Mouse (Mus musculus) induced T-regulatory cell, adult 2 months (primary cell): ENCODE results near the gene Dlgap3.

Experiments used
- DNase-seq: peaks from one replicate; pipeline ENCODE4 v3.0.0-alpha.2; 2012; ENCODE audit warnings: low read depth

Gene Dlgap3

GRCm38 (mm10) chr4:127168914-127169345 lies at the start of gene Dlgap3:
Gene Dlgap3 (plus strand): TSS chr4:127169204.
- no peak for DNase-seq

GRCm38 (mm10) chr4:127123391-127123790 lies 45.6 kb upstream of the Dlgap3 start, which contains the start of gene Tmem35b:
Gene Tmem35b (plus strand): TSS chr4:127123691.
- DNase-seq, result no peak

- no peak for DNase-seq
Observed at GRCm38 (mm10) chr4:127124331-127124730, 44.7 kb upstream of the Dlgap3 start.

- DNase-seq, result peak; percentile 93
Observed at GRCm38 (mm10) chr4:127125834-127126463, 43.1 kb upstream of the Dlgap3 start.

- no peak for DNase-seq
Observed at GRCm38 (mm10) chr4:127134687-127135086, 34.3 kb upstream of the Dlgap3 start.

- DNase-seq, result no peak
Observed at GRCm38 (mm10) chr4:127137591-127137990, 31.4 kb upstream of the Dlgap3 start.

GRCm38 (mm10) chr4:127138486-127138885 lies 30.5 kb upstream of the Dlgap3 start:
- DNase-seq, result no peak

- DNase-seq, result no peak
Observed at GRCm38 (mm10) chr4:127150031-127150430, 19.0 kb upstream of the Dlgap3 start.

GRCm38 (mm10) chr4:127153345-127153744 lies 15.7 kb upstream of the Dlgap3 start:
- no peak for DNase-seq

GRCm38 (mm10) chr4:127155757-127156156 lies 13.2 kb upstream of the Dlgap3 start:
- DNase-seq, result peak; percentile 25

GRCm38 (mm10) chr4:127157746-127158145 lies 11.3 kb upstream of the Dlgap3 start:
- no peak for DNase-seq

GRCm38 (mm10) chr4:127163926-127164325 lies 5.1 kb upstream of the Dlgap3 start:
- no peak for DNase-seq

GRCm38 (mm10) chr4:127167096-127167495 lies 1.9 kb upstream of the Dlgap3 start:
- no peak for DNase-seq

- no peak for DNase-seq
Observed at GRCm38 (mm10) chr4:127167731-127168130, 1.3 kb upstream of the Dlgap3 start.

- DNase-seq, result peak; percentile 33
Observed at GRCm38 (mm10) chr4:127168211-127168913, 642 bp upstream of the Dlgap3 start.

GRCm38 (mm10) chr4:127169346-127170221 lies 580 bp downstream of the Dlgap3 start:
- peak; percentile 23 for DNase-seq

- no peak for DNase-seq
Observed at GRCm38 (mm10) chr4:127170866-127171265, 1.9 kb downstream of the Dlgap3 start.

- no peak for DNase-seq
Observed at GRCm38 (mm10) chr4:127171341-127171905, 2.4 kb downstream of the Dlgap3 start.

GRCm38 (mm10) chr4:127172119-127172518 lies 3.1 kb downstream of the Dlgap3 start:
- no peak for DNase-seq

- DNase-seq, result no peak
Observed at GRCm38 (mm10) chr4:127172614-127173013, 3.6 kb downstream of the Dlgap3 start.

GRCm38 (mm10) chr4:127173461-127173860 lies 4.5 kb downstream of the Dlgap3 start:
- DNase-seq, result peak; percentile 64
